Mouse (Mus musculus) liver, adult (tissue): ENCODE measurements around the gene Tcf12.

Source experiments
- GATA4 ChIP-seq: IDR thresholded peaks from 2 replicates; pipeline ENCODE4 v1.6.1; 2014; ENCODE audit warnings: mild to moderate bottlenecking, low read length; ENCODE audit not compliant: insufficient replicate concordance

Gene Tcf12

DNA sequence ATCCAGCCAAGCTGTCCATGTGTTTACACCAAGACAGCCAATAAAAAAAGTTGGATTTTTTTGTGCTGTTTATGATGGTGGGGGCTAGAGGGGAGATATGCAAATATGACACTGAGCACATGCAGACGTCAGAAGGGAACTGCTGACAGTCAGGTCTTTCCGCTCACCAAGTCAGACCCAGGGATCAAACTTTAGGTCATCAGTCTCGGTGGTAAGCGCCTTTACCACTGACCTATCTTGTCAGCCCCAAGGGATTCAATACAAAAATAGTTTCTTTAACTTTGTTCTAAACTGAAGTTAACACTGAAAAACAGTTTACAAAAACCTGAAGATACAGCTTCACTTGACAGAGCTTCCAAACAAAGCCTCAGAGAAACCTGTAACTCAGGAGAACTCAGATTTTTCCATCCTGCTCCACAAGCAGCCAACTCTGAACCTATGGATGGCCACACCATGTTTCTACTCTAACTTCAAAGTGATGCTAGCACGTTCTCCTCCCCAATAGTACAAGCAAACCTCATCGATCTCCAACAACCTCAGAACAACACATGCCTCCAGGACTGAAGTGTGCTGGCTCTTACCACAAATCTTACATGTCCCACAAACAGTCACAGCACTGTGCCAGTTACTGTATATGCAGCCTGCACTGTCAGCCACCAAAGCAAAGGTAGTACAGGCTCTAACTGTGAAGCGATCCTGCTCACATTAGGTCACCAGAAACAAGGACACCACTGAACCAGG, 11.6 kb downstream of the Tcf12 start:
- TF ChIP-seq GATA4: no peak

GRCm38 (mm10) chr9:72098056-72098455, 13.6 kb downstream of the Tcf12 start:
- TF ChIP-seq GATA4: no peak

GRCm38 (mm10) chr9:72097083-72097482, 14.6 kb downstream of the Tcf12 start:
- TF ChIP-seq GATA4: no peak

- no peak for TF ChIP-seq GATA4
These were observed 17.0 kb downstream of the Tcf12 start for GRCm38 (mm10) chr9:72094675-72095074.

DNA sequence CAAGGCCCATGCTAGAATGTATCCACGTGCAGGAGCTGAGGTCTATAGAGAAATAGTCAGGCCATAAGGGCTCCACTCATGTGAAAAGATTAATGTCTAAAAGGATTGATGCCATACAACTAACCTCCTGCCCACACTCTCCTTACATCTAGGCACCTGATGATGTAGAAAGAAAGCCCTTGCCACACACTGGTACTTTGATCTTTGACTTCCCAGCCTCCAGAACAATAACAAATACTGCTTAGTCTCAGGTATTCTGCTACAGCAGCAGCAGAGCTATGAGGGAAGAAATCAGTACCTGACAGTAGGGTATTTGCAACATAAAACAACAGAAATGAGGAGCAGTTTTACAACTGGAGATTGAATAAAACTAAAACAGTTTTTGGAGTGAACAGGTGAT, 19.5 kb downstream of the Tcf12 start:
- TF ChIP-seq GATA4: no peak

GRCm38 (mm10) chr9:72088893-72089611, 22.6 kb downstream of the Tcf12 start:
- TF ChIP-seq GATA4: no peak

- no peak for TF ChIP-seq GATA4
These were observed 26.7 kb downstream of the Tcf12 start for GRCm38 (mm10) chr9:72085017-72085416.

DNA sequence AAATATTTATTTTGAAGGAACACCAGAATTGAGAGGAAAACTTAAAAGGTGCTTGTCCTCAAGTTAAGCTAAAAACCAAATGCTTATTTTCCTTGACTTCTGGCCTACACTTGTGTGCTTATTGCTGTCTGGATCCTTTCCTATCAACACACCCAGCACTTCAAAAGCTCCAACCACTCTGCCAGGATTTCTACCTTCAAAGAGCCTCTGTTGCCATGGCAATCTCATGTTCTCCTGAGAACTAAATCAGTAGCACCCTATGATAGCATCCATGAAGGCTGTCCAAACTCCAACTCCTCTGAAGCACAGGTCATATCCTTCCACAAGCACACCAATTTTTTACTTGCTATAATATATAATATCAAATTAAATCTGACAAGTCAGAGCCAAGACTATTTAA, 27.5 kb downstream of the Tcf12 start:
- no peak for TF ChIP-seq GATA4

- no peak for TF ChIP-seq GATA4
These were observed 35.5 kb downstream of the Tcf12 start for GRCm38 (mm10) chr9:72076158-72076557.

- no peak for TF ChIP-seq GATA4
These were observed 45.5 kb downstream of the Tcf12 start for GRCm38 (mm10) chr9:72066151-72066550.

DNA sequence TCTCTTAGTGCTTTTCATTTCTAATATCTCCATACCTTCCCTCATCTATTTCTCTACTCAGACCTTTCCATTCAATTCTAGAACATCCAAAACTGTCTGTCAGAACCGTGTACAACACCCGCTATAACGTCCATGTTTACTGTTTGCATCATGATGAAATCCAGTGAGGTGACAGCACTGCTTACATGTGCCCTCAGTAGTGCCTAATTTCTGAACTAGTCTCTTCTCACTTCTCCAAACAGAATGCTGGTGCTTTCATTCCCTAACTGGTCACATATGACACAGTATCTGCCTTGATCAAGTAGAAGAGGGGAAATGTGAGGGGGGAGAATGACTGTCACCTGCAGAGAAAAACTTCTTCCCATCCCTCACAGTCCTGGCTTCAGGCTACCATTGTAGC, 58.5 kb downstream of the Tcf12 start:
- TF ChIP-seq GATA4: no peak

DNA sequence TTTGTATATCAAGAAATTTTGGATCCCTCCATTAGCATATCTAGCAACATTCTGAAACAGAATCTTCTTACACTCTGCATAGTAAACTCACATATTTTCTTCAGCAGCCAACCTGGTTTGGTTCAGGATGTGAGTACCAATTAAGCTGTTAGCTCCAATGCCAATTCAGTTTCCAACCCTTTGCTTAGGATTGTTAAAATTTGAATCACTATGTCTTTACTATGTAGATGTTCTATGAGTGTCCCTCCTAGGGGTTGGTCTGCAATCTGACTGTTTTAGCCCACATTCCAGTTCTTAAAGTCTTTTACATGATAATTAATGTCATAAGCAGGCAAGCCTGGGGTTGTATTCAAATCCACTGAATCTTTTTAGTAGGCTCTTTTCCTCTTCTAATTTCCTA, 71.5 kb downstream of the Tcf12 start:
- TF ChIP-seq GATA4: no peak

DNA sequence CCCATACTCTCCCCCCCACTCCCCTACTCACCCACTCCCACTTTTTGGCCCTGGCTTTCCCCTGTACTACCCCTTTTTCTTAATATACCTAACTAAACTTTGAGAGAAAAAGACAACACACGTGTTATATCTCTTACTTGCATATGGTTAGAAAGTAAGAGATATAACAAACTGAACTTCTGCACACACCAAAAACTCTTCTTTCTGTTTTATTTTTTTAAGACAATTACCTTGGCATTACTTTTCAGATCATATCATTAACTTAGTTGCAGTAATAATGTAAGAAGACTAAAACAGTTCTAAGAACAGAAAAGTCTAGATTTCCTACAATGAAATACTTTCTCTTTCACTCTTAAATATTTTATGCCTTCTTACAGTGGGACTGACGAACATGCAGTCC, 72.3 kb downstream of the Tcf12 start:
- TF ChIP-seq GATA4: no peak

DNA sequence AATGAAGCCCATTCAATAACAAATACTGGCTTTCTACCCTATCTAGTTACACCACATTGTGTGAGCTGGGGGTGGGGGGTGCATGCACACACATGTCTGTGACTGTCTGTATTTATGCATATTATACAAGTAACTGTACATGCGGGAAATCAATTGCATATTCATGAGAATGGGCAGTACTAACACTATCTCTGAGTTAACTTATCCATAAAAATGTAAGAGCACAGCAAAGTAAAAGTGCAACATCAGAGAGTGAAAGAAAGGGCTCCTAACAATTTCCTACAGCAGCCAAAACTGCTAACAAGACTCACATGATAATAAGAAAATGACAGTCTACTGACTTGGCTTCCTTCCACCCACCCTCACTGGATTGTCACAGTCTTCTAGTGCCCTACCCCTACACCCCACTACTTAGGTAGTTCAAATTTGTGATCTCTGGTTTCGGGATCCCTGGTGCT, 74.6 kb downstream of the Tcf12 start:
- no peak for TF ChIP-seq GATA4

DNA sequence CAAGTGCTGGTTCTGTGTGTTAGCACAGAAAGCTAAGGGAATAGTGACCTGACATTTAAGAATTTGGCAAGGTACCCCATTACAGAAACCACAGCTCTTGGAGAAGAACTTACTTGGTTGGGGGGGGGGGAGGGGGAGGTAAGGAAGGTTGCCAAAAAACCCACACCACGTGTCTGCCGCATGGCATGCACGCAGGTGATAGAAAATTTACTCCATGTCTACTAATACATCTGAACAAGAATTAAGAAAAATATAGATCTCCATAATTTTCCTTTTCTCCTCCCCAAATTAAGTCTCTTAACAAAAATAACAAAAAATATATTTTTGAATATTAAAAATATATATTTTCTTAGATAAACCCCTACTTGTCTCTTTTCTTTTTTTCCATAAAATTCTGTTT, 75.4 kb downstream of the Tcf12 start:
- TF ChIP-seq GATA4: no peak

DNA sequence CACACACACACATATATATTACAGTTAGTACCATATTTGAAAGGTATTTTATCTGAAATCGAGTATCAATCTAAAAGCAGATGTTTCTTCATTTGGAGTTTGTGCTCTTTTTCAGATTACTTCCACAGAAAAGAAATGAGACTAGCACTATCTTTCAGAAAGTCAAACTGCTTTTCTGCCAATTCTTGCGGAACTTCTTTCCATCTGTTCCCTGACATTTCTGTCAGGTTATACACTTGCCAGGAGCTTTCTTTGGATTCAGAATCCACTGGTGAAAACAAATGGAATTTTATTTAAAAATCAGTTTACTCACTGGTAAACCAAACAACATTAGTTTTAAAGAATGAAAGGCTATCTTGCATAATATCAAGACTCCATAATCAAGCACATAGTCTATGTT, 78.4 kb downstream of the Tcf12 start:
- no peak for TF ChIP-seq GATA4
